Mouse (Mus musculus): ENCODE measurements around the gene Dhrs7. TPM values are rescaled to one million over a fixed set of nuclear protein-coding genes. Genes with fewer than 3 reads are reported as not detected.

The Dhrs7 gene
- polyA plus RNA-seq, 1 experiment from 2014 or later, result 56.5 TPM

- no peak for ATAC-seq (ENCODE audit: insufficient read depth, low FRiP score, low read depth)
- Histone ChIP-seq H3K27ac (no peak within 1 kb of the TSS), H3K4me2 (no peak within 1 kb of the TSS), H3K9me3 (no peaks in the 10 kb centered on the region), H3K4me1 (no peaks in the 10 kb centered on the region), H3K9ac (no peak within 1 kb of the TSS), H3K27me3 (replicated peaks) (no peaks in the 10 kb centered on the region), H3K36me3 (no peaks in the 10 kb centered on the region), H3K4me3 (replicated peaks) (no peak within 1 kb of the TSS)
- WGBS, result 62% methylated on average over 11 of the region's 11 CpGs
Measured at GRCm38 (mm10) chr12:72649611-72650330, 14.9 kb downstream of the Dhrs7 start, which contains the start of gene Gm4756. Gene Gm4756, minus strand, starts transcription at chr12:72649661.

- Histone ChIP-seq H3K27ac (no peak overlapping the region), H3K4me2 (no peak overlapping the region), H3K9ac (no peak overlapping the region), H3K36me3 (no peaks in the 10 kb centered on the region), H3K4me1 (no peaks in the 10 kb centered on the region), H3K9me3 (no peaks in the 10 kb centered on the region), H3K27me3 (replicated peaks) (no peaks in the 10 kb centered on the region), H3K4me3 (replicated peaks) (no peak overlapping the region)
- ATAC-seq (ENCODE audit: insufficient read depth, low FRiP score, low read depth), result no peak
- WGBS, result 91% methylated on average over 14 of the region's 14 CpGs
Measured at GRCm38 (mm10) chr12:72648921-72649320, 15.8 kb downstream of the Dhrs7 start.

GRCm38 (mm10) chr12:72638025-72638424 lies 26.7 kb downstream of the Dhrs7 start:
- no peaks in the 10 kb centered on the region for H3K4me1 ChIP-seq
- H3K4me2 ChIP-seq, result no peak overlapping the region
- H3K36me3 ChIP-seq, result no peaks in the 10 kb centered on the region
- H3K9ac ChIP-seq, result no peak overlapping the region
- no peak overlapping the region for H3K4me3 ChIP-seq (replicated peaks)
- H3K9me3 ChIP-seq, result no peaks in the 10 kb centered on the region
- no peak overlapping the region for H3K27ac ChIP-seq
- WGBS, result 62% methylated on average over 3 of the region's 3 CpGs
- no peak for ATAC-seq (ENCODE audit: insufficient read depth, low FRiP score, low read depth)
- no peaks in the 10 kb centered on the region for H3K27me3 ChIP-seq (replicated peaks)

- no peak overlapping the region for H3K27ac ChIP-seq
- no peaks in the 10 kb centered on the region for H3K27me3 ChIP-seq (replicated peaks)
- no peaks in the 10 kb centered on the region for H3K4me1 ChIP-seq
- no peak overlapping the region for H3K4me3 ChIP-seq (replicated peaks)
- no peak overlapping the region for H3K9ac ChIP-seq
- WGBS, result 87% methylated on average over 7 of the region's 7 CpGs
- H3K36me3 ChIP-seq, result no peaks in the 10 kb centered on the region
- H3K9me3 ChIP-seq, result no peaks in the 10 kb centered on the region
- no peak for ATAC-seq (ENCODE audit: insufficient read depth, low FRiP score, low read depth)
- H3K4me2 ChIP-seq, result no peak overlapping the region
Measured at GRCm38 (mm10) chr12:72628751-72629150, 36.0 kb downstream of the Dhrs7 start.

- no peak overlapping the region for H3K9ac ChIP-seq
- no peaks in the 10 kb centered on the region for H3K36me3 ChIP-seq
- H3K27me3 ChIP-seq (replicated peaks), result no peaks in the 10 kb centered on the region
- no peak overlapping the region for H3K4me2 ChIP-seq
- ATAC-seq (ENCODE audit: insufficient read depth, low FRiP score, low read depth), result no peak
- no peaks in the 10 kb centered on the region for H3K4me1 ChIP-seq
- H3K4me3 ChIP-seq (replicated peaks), result no peak overlapping the region
- H3K27ac ChIP-seq, result no peak overlapping the region
- no peaks in the 10 kb centered on the region for H3K9me3 ChIP-seq
- WGBS, result 75% methylated on average over 5 of the region's 5 CpGs
Measured at GRCm38 (mm10) chr12:72622853-72623496, 41.7 kb downstream of the Dhrs7 start.

- Histone ChIP-seq H3K9ac (no peak overlapping the region), H3K27me3 (replicated peaks) (no peaks in the 10 kb centered on the region), H3K4me3 (replicated peaks) (no peak overlapping the region), H3K4me1 (no peaks in the 10 kb centered on the region), H3K36me3 (no peaks in the 10 kb centered on the region), H3K27ac (no peak overlapping the region), H3K4me2 (no peak overlapping the region), H3K9me3 (no peaks in the 10 kb centered on the region)
- WGBS, result 100% methylated on average over 1 of the region's 1 CpGs
- no peak for ATAC-seq (ENCODE audit: insufficient read depth, low FRiP score, low read depth)
Measured at GRCm38 (mm10) chr12:72621441-72621840, 43.3 kb downstream of the Dhrs7 start.

GRCm38 (mm10) chr12:72620856-72621255 lies 43.9 kb downstream of the Dhrs7 start:
- 86% methylated on average over 7 of the region's 7 CpGs for WGBS

GRCm38 (mm10) chr12:72612053-72612452 lies 52.7 kb downstream of the Dhrs7 start:
- Histone ChIP-seq H3K9me3 (no peaks in the 10 kb centered on the region), H3K4me1 (no peaks in the 10 kb centered on the region), H3K4me3 (replicated peaks) (no peak overlapping the region), H3K9ac (no peak overlapping the region), H3K27ac (no peak overlapping the region), H3K27me3 (replicated peaks) (no peaks in the 10 kb centered on the region), H3K36me3 (no peaks in the 10 kb centered on the region), H3K4me2 (no peak overlapping the region)
- ATAC-seq (ENCODE audit: insufficient read depth, low FRiP score, low read depth), result no peak
- 87% methylated on average over 3 of the region's 3 CpGs for WGBS

More at GRCm38 (mm10) chr12:72620856-72621255, 43.9 kb downstream of the Dhrs7 start:
- Histone ChIP-seq H3K9ac (no peak overlapping the region), H3K36me3 (no peaks in the 10 kb centered on the region), H3K27me3 (replicated peaks) (no peaks in the 10 kb centered on the region), H3K4me2 (no peak overlapping the region), H3K9me3 (no peaks in the 10 kb centered on the region), H3K4me3 (replicated peaks) (no peak overlapping the region), H3K4me1 (no peaks in the 10 kb centered on the region), H3K27ac (no peak overlapping the region)
- no peak for ATAC-seq (ENCODE audit: insufficient read depth, low FRiP score, low read depth)

Other genes with a start within 250 kb of the Dhrs7 start
- 0.22 and 0.30 TPM in 2 replicates for gene Lrrc9, start 223.0 kb downstream of the Dhrs7 start, polyA plus RNA-seq (2015; fragmentation: Nextera tagmentation; extraction: Ambion mirVana)
- gene Pcnx4, start 128.5 kb downstream of the Dhrs7 start, polyA plus RNA-seq (2015; fragmentation: Nextera tagmentation; extraction: Ambion mirVana), result 8.9 and 9.3 TPM in 2 replicates
- not detected in 2 replicates for gene Gm4756, start 15.2 kb downstream of the Dhrs7 start, polyA plus RNA-seq (2015; fragmentation: Nextera tagmentation; extraction: Ambion mirVana)
- gene Ppm1a, start 92.5 kb upstream of the Dhrs7 start, polyA plus RNA-seq (2015; fragmentation: Nextera tagmentation; extraction: Ambion mirVana), result 50.9 and 51.9 TPM in 2 replicates